Mouse (Mus musculus): ENCODE data around the gene Plekha6.

DNA sequence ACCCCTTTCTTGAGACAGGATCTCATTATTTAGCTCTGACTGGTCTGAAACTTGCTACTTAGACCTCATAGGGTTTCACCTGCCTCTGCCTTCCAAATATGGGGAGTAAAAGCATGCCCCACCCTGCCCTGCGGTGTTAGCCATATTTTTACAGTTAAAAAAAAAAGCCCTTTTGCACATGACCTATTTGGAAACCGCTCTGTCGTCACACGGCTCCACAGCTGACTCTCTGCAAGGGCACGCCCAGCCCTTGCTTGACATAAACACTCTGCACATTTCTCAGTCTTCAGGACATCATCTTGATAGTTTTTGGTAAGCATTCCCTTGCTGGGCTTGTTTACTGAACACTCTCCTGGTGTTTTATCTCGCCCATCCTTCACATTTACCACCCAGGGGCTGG, 11.1 kb downstream of the Plekha6 start:
- no peak for TF ChIP-seq CTCF (IDR thresholded peaks at IDR 0.05)
- TF ChIP-seq EP300 (IDR thresholded peaks at IDR 0.05) = no peak

Data from lung, postnatal 0 days (tissue).